Mouse (Mus musculus) neural tube, embryonic 15.5 days (tissue): ENCODE data around the gene Gfra1. TPM values are rescaled to one million over a fixed set of nuclear protein-coding genes. Genes with fewer than 3 reads are reported as not detected.

Source experiments
- polyA plus RNA-seq: library from polyadenylated mRNA; unstranded; fragments of >200 nt; fragmentation: Nextera tagmentation; extraction: Ambion mirVana; gene quantifications from 2 replicates; pipeline ENCODE4 v1.2.1, GENCODE M21; 2015

Gene Gfra1
- polyA plus RNA-seq, 1 experiment from 2014 or later: 65.1 TPM

Other genes with a start within 250 kb of the Gfra1 start
- gene Ccdc172, start 56.1 kb upstream of the Gfra1 start, polyA plus RNA-seq: not detected in 2 replicates
- gene Pnlip, start 196.6 kb upstream of the Gfra1 start, polyA plus RNA-seq: 3.3 and 4.7 TPM in 2 replicates